Mouse (Mus musculus) ovary, postnatal 36 days (tissue): ENCODE data around the gene Arg1.

Experiments
- DNase-seq: peaks from one replicate; pipeline ENCODE4 v3.0.0; 2022; ENCODE audit warnings: low spot score, mixed read lengths

Arg1 gene

GRCm38 (mm10) chr10:24926962-24927720 lies at the start of gene Arg1:
Arg1 (minus strand) TSS chr10:24927484.
- DNase-seq: no peak

DNA sequence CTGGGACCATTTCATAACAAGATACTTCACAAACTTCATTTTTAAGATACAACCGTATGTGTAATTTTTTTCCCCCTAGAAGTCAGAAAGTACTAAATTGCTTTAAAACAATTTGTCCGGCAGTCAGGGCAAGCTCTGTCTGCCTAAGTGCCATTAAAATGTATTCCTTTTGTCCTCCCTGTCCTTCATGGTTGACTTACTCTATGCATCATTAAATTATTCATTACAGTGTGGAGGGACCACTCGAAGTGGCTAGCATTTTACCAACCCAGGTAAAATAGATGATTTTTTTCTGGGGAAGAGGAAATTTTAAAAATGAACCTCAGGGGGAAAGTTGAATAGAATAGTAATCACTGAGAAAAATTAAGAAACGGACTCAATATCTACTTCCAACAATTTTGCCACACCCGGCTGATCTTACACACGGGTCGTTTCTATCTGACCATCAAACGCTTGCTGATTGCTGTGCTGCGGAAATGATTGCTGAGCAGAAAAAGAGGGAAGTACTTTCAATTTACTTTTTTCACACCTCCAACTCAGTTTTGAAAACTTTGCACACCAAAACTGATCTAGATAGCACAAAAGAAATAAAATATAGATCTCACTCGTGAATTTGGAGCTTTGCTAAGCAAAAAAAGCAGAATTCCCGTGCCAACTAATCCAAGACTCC lies 46.7 kb upstream of the Arg1 start:
- DNase-seq: no peak

DNA sequence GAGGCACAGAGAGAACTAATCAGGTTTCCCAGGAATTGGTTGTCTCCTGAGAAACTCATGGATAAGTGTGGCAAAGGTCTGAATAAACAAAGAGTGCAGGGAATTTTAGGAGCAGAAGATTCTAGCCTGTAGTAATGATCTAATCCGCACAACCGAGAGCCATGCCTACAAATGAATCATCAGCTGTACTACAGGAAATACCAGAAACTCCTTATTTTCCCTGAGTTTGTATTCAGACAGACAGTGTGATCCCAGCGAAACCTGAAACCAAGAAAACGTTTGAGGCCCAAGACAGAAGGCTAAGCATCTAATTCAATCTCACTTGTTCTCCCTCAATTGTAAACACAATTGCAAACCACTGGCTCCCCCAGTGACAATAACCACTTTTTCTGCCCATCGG lies 46.1 kb upstream of the Arg1 start:
- DNase-seq: no peak

- DNase-seq: no peak
Observed at GRCm38 (mm10) chr10:24972923-24973322, 45.6 kb upstream of the Arg1 start.

DNA sequence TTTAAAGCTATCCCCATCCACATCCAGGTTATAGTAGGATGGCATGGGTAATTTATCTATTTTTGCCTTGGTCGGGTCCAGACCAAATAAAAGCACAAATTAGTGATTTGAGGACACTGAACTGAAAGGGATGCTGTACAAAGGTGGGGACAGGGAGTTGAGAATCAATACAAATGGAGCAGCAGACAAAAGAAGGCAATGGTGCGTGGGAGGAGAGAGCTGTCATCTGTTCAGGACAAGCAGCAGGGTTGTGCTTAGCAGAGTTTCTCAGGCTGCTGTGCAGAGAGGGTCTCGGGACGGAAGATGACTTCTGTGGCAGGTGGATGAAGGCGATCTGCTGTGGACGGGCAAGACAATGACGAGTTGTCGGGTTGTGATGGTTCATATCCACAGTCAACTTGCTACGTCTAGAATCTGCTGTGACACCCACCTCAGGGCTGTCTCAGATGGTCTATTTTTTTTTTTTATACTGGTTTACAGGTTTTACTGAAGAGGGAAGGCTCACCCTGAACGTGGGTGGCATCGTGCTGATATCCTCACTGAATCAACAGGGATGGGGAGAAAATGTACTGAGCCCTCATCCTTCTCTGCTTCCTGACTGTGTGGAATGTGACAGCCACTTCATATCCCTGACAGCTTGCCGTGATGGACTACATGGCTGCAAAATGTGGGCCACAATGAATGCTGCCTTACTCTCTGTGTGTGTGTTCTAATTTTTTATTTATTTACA lies 38.7 kb upstream of the Arg1 start:
- no peak for DNase-seq

DNA sequence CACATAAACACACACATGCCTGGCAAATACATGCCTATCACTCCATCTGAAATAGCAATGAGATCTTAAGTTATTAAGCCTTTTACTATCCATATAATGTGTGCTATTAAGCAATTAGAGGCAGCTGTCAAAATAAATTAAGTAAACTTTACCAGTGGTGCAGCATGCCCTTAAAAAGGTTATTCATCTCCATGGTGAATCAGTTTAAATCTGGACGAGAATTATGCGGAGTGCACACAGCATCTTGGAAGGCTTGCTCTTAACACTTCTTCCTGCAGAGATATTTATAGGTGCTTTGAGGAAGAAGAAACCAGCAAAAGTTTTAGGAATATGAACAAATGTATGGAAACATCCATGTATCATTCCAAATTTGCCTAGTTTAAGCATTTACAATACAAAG lies 34.6 kb upstream of the Arg1 start:
- no peak for DNase-seq

GRCm38 (mm10) chr10:24961112-24961511 lies 33.8 kb upstream of the Arg1 start:
- DNase-seq: no peak

- peak; percentile 76 for DNase-seq
Observed at GRCm38 (mm10) chr10:24959043-24959916, 32.0 kb upstream of the Arg1 start.

- peak; percentile 11 for DNase-seq
Observed at GRCm38 (mm10) chr10:24958280-24959042, 31.2 kb upstream of the Arg1 start.

- DNase-seq: no peak
Observed at GRCm38 (mm10) chr10:24953876-24954275, 26.6 kb upstream of the Arg1 start.

DNA sequence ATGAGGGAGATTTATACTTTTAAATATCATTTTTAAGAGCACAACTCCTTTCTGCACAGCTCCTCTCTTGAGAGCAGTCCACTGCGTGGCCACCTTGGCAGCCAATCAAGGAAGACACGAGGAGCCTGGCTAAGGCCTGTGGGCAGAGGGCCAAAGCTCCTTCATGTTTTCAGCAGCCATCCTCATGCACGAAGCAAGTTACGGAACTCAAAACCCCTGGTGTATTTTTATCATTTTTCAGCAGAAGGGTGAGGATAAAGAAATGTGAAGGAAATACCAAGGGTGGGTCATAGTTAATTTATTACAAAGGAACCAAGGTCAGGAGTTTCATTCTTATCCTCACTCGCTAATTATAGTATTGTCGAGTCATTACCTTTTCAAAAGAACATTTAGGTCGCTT lies 25.3 kb upstream of the Arg1 start:
- peak; percentile 24 for DNase-seq

DNA sequence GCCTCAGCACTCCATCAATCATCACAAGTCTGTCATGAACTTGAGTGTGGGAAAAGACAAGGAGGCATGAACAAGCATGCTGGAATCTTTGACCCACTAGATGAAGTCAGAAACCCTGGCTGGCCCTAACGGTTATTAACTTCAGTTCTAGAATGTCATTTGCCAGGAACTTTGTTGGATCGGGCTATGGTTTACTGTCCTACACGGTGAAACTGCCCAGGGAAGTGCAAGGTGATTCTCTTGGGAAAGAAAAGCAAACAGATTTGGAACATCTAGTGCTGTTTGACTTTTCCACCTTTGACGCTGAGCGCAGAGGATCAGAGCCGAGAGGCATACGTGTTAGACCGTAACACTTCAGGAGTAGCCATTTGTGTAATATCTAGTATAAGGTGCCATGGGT lies 24.3 kb upstream of the Arg1 start:
- DNase-seq: no peak

DNA sequence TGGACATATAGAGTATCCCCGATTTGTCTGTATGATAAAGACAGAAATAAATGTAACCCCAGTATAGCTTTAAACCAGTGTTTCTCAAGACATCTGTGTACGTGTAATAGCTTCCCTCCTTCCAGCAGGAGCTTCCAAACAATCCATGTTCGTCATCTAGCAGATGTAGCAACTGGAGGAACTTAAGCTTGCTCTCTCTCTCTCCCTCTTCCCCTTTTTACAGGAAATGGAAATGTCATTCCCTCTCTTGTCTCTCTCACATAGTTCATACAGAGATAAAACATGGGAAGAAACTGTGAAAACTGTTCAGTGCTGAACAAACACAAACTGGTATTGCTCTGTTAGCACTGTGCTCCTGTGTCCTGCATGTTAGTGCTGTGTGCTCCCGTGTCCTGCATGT lies 22.9 kb upstream of the Arg1 start:
- no peak for DNase-seq

GRCm38 (mm10) chr10:24948278-24948677 lies 21.0 kb upstream of the Arg1 start:
- DNase-seq: no peak

- no peak for DNase-seq
Observed at GRCm38 (mm10) chr10:24947871-24948270, 20.6 kb upstream of the Arg1 start.

GRCm38 (mm10) chr10:24930143-24930542 lies 2.9 kb upstream of the Arg1 start:
- DNase-seq: no peak

DNA sequence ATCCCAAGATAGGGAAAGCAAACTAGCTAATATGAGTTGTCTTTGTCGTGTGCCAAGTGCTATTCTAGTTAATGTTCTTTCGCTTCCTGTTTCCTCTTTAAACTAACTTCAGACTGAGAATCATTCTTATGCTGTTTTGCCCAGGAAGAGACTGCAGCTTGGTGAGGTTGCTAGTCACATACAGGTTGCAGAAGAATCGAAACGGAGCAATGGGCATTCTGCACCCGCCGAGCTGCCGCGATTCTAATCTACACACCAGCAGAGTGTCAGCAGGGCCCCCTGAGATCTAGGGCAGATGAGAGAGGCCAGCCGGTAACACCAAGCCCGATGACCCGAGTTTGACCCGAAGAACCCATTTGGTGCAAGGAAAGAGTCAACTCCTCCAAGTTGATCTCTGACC lies 788 bp upstream of the Arg1 start:
- DNase-seq: no peak

DNA sequence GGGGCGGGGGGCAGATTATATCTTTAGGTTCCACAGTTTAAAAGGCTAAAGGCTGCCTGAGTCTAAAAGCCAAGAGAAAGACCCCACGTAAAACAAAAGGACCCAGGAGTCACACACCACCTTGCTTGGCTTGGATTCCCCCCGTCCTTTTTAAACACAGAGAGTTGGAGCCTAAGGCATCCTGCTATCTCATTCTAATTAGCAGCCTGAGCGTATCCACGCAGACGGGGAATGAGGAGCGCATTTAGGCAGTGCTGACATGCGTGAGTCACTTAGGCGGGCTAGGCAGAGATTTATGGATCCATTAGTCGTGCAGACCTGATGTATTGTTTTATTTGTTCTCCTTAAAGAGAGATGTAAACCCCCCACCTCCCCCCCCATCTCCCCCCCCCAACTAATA lies 904 bp downstream of the Arg1 start:
- no peak for DNase-seq

GRCm38 (mm10) chr10:24924296-24924695 lies 3.0 kb downstream of the Arg1 start:
- no peak for DNase-seq

DNA sequence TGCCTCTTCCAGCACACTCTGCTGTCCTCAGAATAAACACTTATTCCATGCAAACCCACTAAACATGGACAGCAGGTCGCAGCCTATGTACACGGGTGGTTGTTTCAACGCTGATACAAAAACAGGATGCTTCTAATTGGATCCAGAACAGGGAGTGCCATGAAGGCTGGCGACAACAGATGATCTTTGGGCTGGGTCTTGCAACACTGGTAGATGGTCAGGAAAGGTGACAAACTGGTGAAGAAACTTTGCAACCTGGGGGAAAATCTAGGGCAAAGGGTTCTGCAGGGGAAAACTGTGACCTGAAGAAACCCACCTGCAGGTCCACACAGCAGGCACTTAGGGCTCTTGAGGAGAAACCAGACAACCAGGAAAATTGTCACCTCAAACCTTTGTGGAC lies 4.3 kb downstream of the Arg1 start:
- no peak for DNase-seq

GRCm38 (mm10) chr10:24915486-24915885 lies 11.8 kb downstream of the Arg1 start:
- DNase-seq: no peak
